ENCODE assay signal across 14 mouse cellular contexts in the genomic region with DNA sequence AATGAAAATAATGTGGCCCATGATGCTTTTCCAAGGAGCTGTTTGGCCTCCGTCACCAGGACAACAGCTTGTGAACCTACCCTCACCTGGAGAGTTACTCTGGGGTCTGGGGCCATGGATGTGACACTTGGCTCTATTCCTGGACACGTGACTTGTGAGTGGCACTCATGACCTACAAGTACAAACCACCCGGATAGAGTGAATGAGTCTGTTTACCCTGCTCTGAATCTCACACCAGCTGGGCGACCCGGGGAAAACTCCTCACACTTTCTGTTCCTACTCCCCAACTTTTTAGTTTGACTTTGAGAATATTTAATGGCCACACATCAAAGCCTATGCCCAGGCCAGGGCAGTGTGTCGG.
"Had no signal": no experiment of that assay in that cellular context is flagged by ENCODE, and none has a peak within 500 bp of the region (broad histone marks: within the 10 kb centered on the region; RNA-seq: fewer than 3 reads in every experiment).

No protein-coding gene starts in this region.

- H3K9me3 ChIP-seq: hindbrain, embryonic 12.5 days; limb, embryonic 12.5 days; liver, embryonic 13.5 days; midbrain, embryonic 15.5 days; neural tube, embryonic 12.5 days had no signal

- DNase-seq: layer of hippocampus, adult 9-11 months; liver; liver, embryonic 13.5 days; liver, postnatal 0 days; thymus, postnatal 4 days had no signal

- H3K4me1 ChIP-seq: liver, embryonic 13.5 days; midbrain, embryonic 15.5 days had no signal

- H3K4me2 ChIP-seq: hindbrain, embryonic 12.5 days; liver, embryonic 13.5 days; midbrain, embryonic 11.5 days; midbrain, embryonic 15.5 days had no signal

- ATAC-seq: hindbrain, embryonic 16.5 days; inflammation-experienced regulatory T-cells, adult 6 months; intestine, postnatal 0 days; liver, postnatal 0 days; midbrain, embryonic 15.5 days had no signal

- H3K27me3 ChIP-seq: limb, embryonic 12.5 days; liver, embryonic 13.5 days; midbrain, embryonic 15.5 days; neural tube, embryonic 12.5 days had no signal

- H3K27ac ChIP-seq: hindbrain, embryonic 12.5 days; limb, embryonic 12.5 days; liver, embryonic 13.5 days; midbrain, embryonic 15.5 days; neural tube, embryonic 12.5 days; stomach, postnatal 0 days had no signal

- H3K9ac ChIP-seq: hindbrain, embryonic 12.5 days; limb, embryonic 12.5 days; liver, embryonic 13.5 days; liver, postnatal 0 days; midbrain, embryonic 15.5 days; neural tube, embryonic 12.5 days had no signal

- H3K36me3 ChIP-seq: hindbrain, embryonic 12.5 days; limb, embryonic 12.5 days; liver, embryonic 13.5 days; midbrain, embryonic 15.5 days; neural tube, embryonic 12.5 days had no signal

- H3K4me3 ChIP-seq: hindbrain, embryonic 12.5 days; limb, embryonic 12.5 days; liver, embryonic 13.5 days; midbrain, embryonic 15.5 days; neural tube, embryonic 12.5 days had no signal
